Mouse (Mus musculus): ENCODE results near the gene Snx19. TPM values are rescaled to one million over a fixed set of nuclear protein-coding genes. Genes with fewer than 3 reads are reported as not detected.

Snx19 gene
- polyA plus RNA-seq (2015; fragmentation: Nextera tagmentation; extraction: Ambion mirVana) = 16.5 and 17.2 TPM in 2 replicates

GRCm38 (mm10) chr9:30426882-30427632, at the start of gene Snx19:
Gene Snx19, plus strand, starts transcription at chr9:30427108.
- WGBS = 2% methylated on average over 53 of the region's 53 CpGs
- Histone ChIP-seq H3K4me3 (ENCODE audit: low read length) (peak within 1 kb of the TSS; percentile 81), H3K4me2 (ENCODE audit: low read depth, low read length) (peak within 1 kb of the TSS; percentile 83), H3K9me3 (ENCODE audit: control insufficient read depth, low read length) (no peaks in the 10 kb centered on the region), H3K4me1 (replicated peaks; ENCODE audit: control insufficient read depth, insufficient read depth, low read length) (peaks cover 27% of the 10 kb centered on the region), H3K9ac (ENCODE audit: low read length) (peak within 1 kb of the TSS; percentile 94), H3K27me3 (ENCODE audit: control insufficient read depth, insufficient read depth, low read depth, low read length) (no peaks in the 10 kb centered on the region), H3K36me3 (ENCODE audit: control insufficient read depth, insufficient read depth, low read length) (no peaks in the 10 kb centered on the region), H3K27ac (ENCODE audit: low read length) (peak within 1 kb of the TSS; percentile 39)
- ATAC-seq (ENCODE audit: low read depth) = peak; percentile 97

GRCm38 (mm10) chr9:30400771-30401170, 26.1 kb upstream of the Snx19 start:
- 81% methylated on average over 1 of the region's 1 CpGs for WGBS
- H3K27me3 ChIP-seq (ENCODE audit: control insufficient read depth, insufficient read depth, low read depth, low read length) = no peaks in the 10 kb centered on the region
- ATAC-seq (ENCODE audit: low read depth) = no peak
- H3K9me3 ChIP-seq (ENCODE audit: control insufficient read depth, low read length) = no peaks in the 10 kb centered on the region
- H3K4me2 ChIP-seq (ENCODE audit: low read depth, low read length) = no peak overlapping the region
- H3K27ac ChIP-seq (ENCODE audit: low read length) = no peak overlapping the region
- H3K36me3 ChIP-seq (ENCODE audit: control insufficient read depth, insufficient read depth, low read length) = no peaks in the 10 kb centered on the region
- H3K9ac ChIP-seq (ENCODE audit: low read length) = no peak overlapping the region
- no peak overlapping the region for H3K4me3 ChIP-seq (ENCODE audit: low read length)
- no peaks in the 10 kb centered on the region for H3K4me1 ChIP-seq (replicated peaks; ENCODE audit: control insufficient read depth, insufficient read depth, low read length)

- no peaks in the 10 kb centered on the region for H3K36me3 ChIP-seq (ENCODE audit: control insufficient read depth, insufficient read depth, low read length)
- H3K27me3 ChIP-seq (ENCODE audit: control insufficient read depth, insufficient read depth, low read depth, low read length) = peaks cover 2% of the 10 kb centered on the region
- H3K4me3 ChIP-seq (ENCODE audit: low read length) = no peak overlapping the region
- peaks cover 6% of the 10 kb centered on the region for H3K4me1 ChIP-seq (replicated peaks; ENCODE audit: control insufficient read depth, insufficient read depth, low read length)
- 11% methylated on average over 1 of the region's 1 CpGs for WGBS
- no peak overlapping the region for H3K4me2 ChIP-seq (ENCODE audit: low read depth, low read length)
- no peak for ATAC-seq (ENCODE audit: low read depth)
- H3K9me3 ChIP-seq (ENCODE audit: control insufficient read depth, low read length) = no peaks in the 10 kb centered on the region
- H3K27ac ChIP-seq (ENCODE audit: low read length) = no peak overlapping the region
- no peak overlapping the region for H3K9ac ChIP-seq (ENCODE audit: low read length)
Observed at GRCm38 (mm10) chr9:30422940-30423339, 4.0 kb upstream of the Snx19 start.

GRCm38 (mm10) chr9:30425178-30425577, 1.7 kb upstream of the Snx19 start:
- H3K36me3 ChIP-seq (ENCODE audit: control insufficient read depth, insufficient read depth, low read length) = no peaks in the 10 kb centered on the region
- H3K4me2 ChIP-seq (ENCODE audit: low read depth, low read length) = no peak overlapping the region
- ATAC-seq (ENCODE audit: low read depth) = no peak
- peaks cover 24% of the 10 kb centered on the region for H3K4me1 ChIP-seq (replicated peaks; ENCODE audit: control insufficient read depth, insufficient read depth, low read length)
- H3K27me3 ChIP-seq (ENCODE audit: control insufficient read depth, insufficient read depth, low read depth, low read length) = peaks cover 2% of the 10 kb centered on the region
- no peaks in the 10 kb centered on the region for H3K9me3 ChIP-seq (ENCODE audit: control insufficient read depth, low read length)
- H3K4me3 ChIP-seq (ENCODE audit: low read length) = no peak overlapping the region
- no peak overlapping the region for H3K9ac ChIP-seq (ENCODE audit: low read length)
- H3K27ac ChIP-seq (ENCODE audit: low read length) = no peak overlapping the region
- WGBS = 81% methylated on average over 7 of the region's 7 CpGs

GRCm38 (mm10) chr9:30428231-30428630, 1.3 kb downstream of the Snx19 start:
- H3K9me3 ChIP-seq (ENCODE audit: control insufficient read depth, low read length) = no peaks in the 10 kb centered on the region
- WGBS = 90% methylated on average over 5 of the region's 5 CpGs
- no peaks in the 10 kb centered on the region for H3K27me3 ChIP-seq (ENCODE audit: control insufficient read depth, insufficient read depth, low read depth, low read length)
- H3K36me3 ChIP-seq (ENCODE audit: control insufficient read depth, insufficient read depth, low read length) = peaks cover 5% of the 10 kb centered on the region; the same call in 1 of the 2 replicates
- H3K4me2 ChIP-seq (ENCODE audit: low read depth, low read length) = peak overlapping the region; percentile 83; the same call in 1 of the 2 replicates
- no peak for ATAC-seq (ENCODE audit: low read depth)
- H3K27ac ChIP-seq (ENCODE audit: low read length) = no peak overlapping the region
- peaks cover 27% of the 10 kb centered on the region for H3K4me1 ChIP-seq (replicated peaks; ENCODE audit: control insufficient read depth, insufficient read depth, low read length)
- H3K4me3 ChIP-seq (ENCODE audit: low read length) = no peak overlapping the region
- H3K9ac ChIP-seq (ENCODE audit: low read length) = no peak overlapping the region

GRCm38 (mm10) chr9:30430447-30430846, 3.5 kb downstream of the Snx19 start:
- H3K4me3 ChIP-seq (ENCODE audit: low read length) = no peak overlapping the region
- no peak for ATAC-seq (ENCODE audit: low read depth)
- H3K27me3 ChIP-seq (ENCODE audit: control insufficient read depth, insufficient read depth, low read depth, low read length) = no peaks in the 10 kb centered on the region
- WGBS = 57% methylated on average over 5 of the region's 5 CpGs
- H3K27ac ChIP-seq (ENCODE audit: low read length) = no peak overlapping the region
- no peak overlapping the region for H3K9ac ChIP-seq (ENCODE audit: low read length)
- H3K9me3 ChIP-seq (ENCODE audit: control insufficient read depth, low read length) = no peaks in the 10 kb centered on the region
- no peak overlapping the region for H3K4me2 ChIP-seq (ENCODE audit: low read depth, low read length)
- peaks cover 27% of the 10 kb centered on the region for H3K4me1 ChIP-seq (replicated peaks; ENCODE audit: control insufficient read depth, insufficient read depth, low read length)
- peaks cover 17% of the 10 kb centered on the region for H3K36me3 ChIP-seq (ENCODE audit: control insufficient read depth, insufficient read depth, low read length)

GRCm38 (mm10) chr9:30431909-30432308, 5.0 kb downstream of the Snx19 start:
- Histone ChIP-seq H3K27me3 (ENCODE audit: control insufficient read depth, insufficient read depth, low read depth, low read length) (no peaks in the 10 kb centered on the region), H3K27ac (ENCODE audit: low read length) (no peak overlapping the region), H3K4me1 (replicated peaks; ENCODE audit: control insufficient read depth, insufficient read depth, low read length) (peaks cover 27% of the 10 kb centered on the region), H3K4me3 (ENCODE audit: low read length) (no peak overlapping the region), H3K9ac (ENCODE audit: low read length) (no peak overlapping the region), H3K4me2 (ENCODE audit: low read depth, low read length) (no peak overlapping the region), H3K9me3 (ENCODE audit: control insufficient read depth, low read length) (no peaks in the 10 kb centered on the region), H3K36me3 (ENCODE audit: control insufficient read depth, insufficient read depth, low read length) (peaks cover 22% of the 10 kb centered on the region)
- 93% methylated on average over 11 of the region's 11 CpGs for WGBS
- no peak for ATAC-seq (ENCODE audit: low read depth)

GRCm38 (mm10) chr9:30433914-30434313, 7.0 kb downstream of the Snx19 start:
- Histone ChIP-seq H3K9me3 (ENCODE audit: control insufficient read depth, low read length) (no peaks in the 10 kb centered on the region), H3K27ac (ENCODE audit: low read length) (no peak overlapping the region), H3K36me3 (ENCODE audit: control insufficient read depth, insufficient read depth, low read length) (peaks cover 36% of the 10 kb centered on the region), H3K9ac (ENCODE audit: low read length) (no peak overlapping the region), H3K4me1 (replicated peaks; ENCODE audit: control insufficient read depth, insufficient read depth, low read length) (peaks cover 12% of the 10 kb centered on the region; the same call in 1 of the 2 replicates), H3K4me3 (ENCODE audit: low read length) (no peak overlapping the region), H3K4me2 (ENCODE audit: low read depth, low read length) (no peak overlapping the region), H3K27me3 (ENCODE audit: control insufficient read depth, insufficient read depth, low read depth, low read length) (no peaks in the 10 kb centered on the region)
- ATAC-seq (ENCODE audit: low read depth) = no peak
- 92% methylated on average over 4 of the region's 4 CpGs for WGBS

GRCm38 (mm10) chr9:30435902-30436585, 9.1 kb downstream of the Snx19 start:
- Histone ChIP-seq H3K4me3 (ENCODE audit: low read length) (no peak overlapping the region), H3K36me3 (ENCODE audit: control insufficient read depth, insufficient read depth, low read length) (peaks cover 38% of the 10 kb centered on the region), H3K4me1 (replicated peaks; ENCODE audit: control insufficient read depth, insufficient read depth, low read length) (no peaks in the 10 kb centered on the region), H3K27ac (ENCODE audit: low read length) (no peak overlapping the region), H3K9ac (ENCODE audit: low read length) (no peak overlapping the region), H3K9me3 (ENCODE audit: control insufficient read depth, low read length) (no peaks in the 10 kb centered on the region), H3K27me3 (ENCODE audit: control insufficient read depth, insufficient read depth, low read depth, low read length) (no peaks in the 10 kb centered on the region), H3K4me2 (ENCODE audit: low read depth, low read length) (no peak overlapping the region)
- ATAC-seq (ENCODE audit: low read depth) = no peak
- WGBS = 85% methylated on average over 8 of the region's 8 CpGs

Data from lung, embryonic 16.5 days (tissue).